Mouse (Mus musculus) kidney, adult 2 months (tissue): ENCODE measurements around the gene Rcc1. TPM values are rescaled to one million over a fixed set of nuclear protein-coding genes. Genes with fewer than 3 reads are reported as not detected.

Experiments used
- DNase-seq: peaks from one replicate; pipeline ENCODE4 v3.0.0; 2021
- H3K27ac ChIP-seq: fragments of 200-500 bp; 2 replicates; pipeline ENCODE4 v1.5.1; 2012; ENCODE audit warnings: low read depth, low read length, control low read depth, inconsistent platforms; ENCODE audit not compliant: insufficient read depth
- H3K27me3 ChIP-seq: fragments of 200-500 bp; replicated peaks from 2 replicates; pipeline ENCODE4 v1.6.1; 2012; ENCODE audit warnings: mild to moderate bottlenecking, moderate library complexity, low read length, inconsistent platforms; ENCODE audit not compliant: control insufficient read depth, insufficient read depth
- H3K36me3 ChIP-seq: fragments of 200-500 bp; 2 replicates; pipeline ENCODE4 v1.6.1; 2012; ENCODE audit warnings: mild to moderate bottlenecking, moderate library complexity, low read length, inconsistent platforms; ENCODE audit not compliant: control insufficient read depth, insufficient read depth
- H3K4me1 ChIP-seq: fragments of 200-500 bp; 2 replicates; pipeline ENCODE4 v1.6.1; 2011; ENCODE audit warnings: low read length; ENCODE audit not compliant: control insufficient read depth, insufficient read depth
- H3K4me3 ChIP-seq: fragments of 200-500 bp; 2 replicates; pipeline ENCODE4 v1.5.1; 2011; ENCODE audit warnings: mild to moderate bottlenecking, low read depth, low read length, control low read depth; ENCODE audit not compliant: insufficient read depth
- CTCF ChIP-seq: fragments of 200-500 bp; conservative IDR thresholded peaks from 2 replicates; pipeline ENCODE4 v1.5.1; 2011; ENCODE audit warnings: low read depth, mild to moderate bottlenecking, control low read depth, low read length, moderate library complexity, mixed read lengths; ENCODE audit not compliant: insufficient read depth, insufficient read length
- POLR2A ChIP-seq: fragments of 200-500 bp; IDR thresholded peaks from one replicate; pipeline ENCODE4 v1.6.1; 2011; ENCODE audit warnings: low read depth, low read length, control low read depth
- WGBS: fragments of 180-500 bp; shearing (Covaris S2); methylation state at CpG from one replicate; pipeline ENCODE4 v1.1.7; 2018; 5-methylcytosine and 5-hydroxymethylcytosine counted together
- polyA plus RNA-seq: library from polyadenylated mRNA; depleted of rRNA; stranded (reverse); fragments of >200 nt; gene quantifications from 2 replicates; pipeline ENCODE4 v1.2.3, GENCODE M21; 2012

Rcc1 gene
- polyA plus RNA-seq, 1 experiment, result 10.1 TPM

DNA sequence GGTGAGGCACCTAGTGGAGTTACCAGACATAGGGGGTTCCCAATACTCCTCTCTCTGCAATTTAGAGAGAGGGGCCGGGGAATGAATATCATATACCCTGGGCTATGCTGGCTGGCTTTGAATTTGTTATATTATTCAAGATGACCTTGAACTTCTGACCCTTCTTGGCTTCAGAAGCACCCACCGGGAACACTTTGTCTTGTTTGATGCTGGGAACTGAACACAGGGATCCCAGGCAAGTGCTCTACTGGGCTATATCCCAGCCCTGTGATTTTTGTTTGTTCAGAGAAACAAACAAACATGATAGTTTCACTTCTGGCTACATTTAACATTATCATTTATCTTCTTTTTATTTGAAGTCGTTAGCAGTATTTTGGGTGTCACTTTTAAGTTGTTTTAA, 2.0 kb upstream of the Rcc1 start:
- TF ChIP-seq CTCF (no peak), POLR2A (no peak)
- WGBS, result 74% methylated on average over 3 of the region's 3 CpGs
- H3K4me3 ChIP-seq, result no peak overlapping the region
- H3K4me1 ChIP-seq, result peaks cover 2% of the 10 kb centered on the region; the same call in 1 of the 2 replicates
- no peak overlapping the region for H3K27ac ChIP-seq
- H3K36me3 ChIP-seq, result peaks cover 6% of the 10 kb centered on the region
- DNase-seq, result no peak
- H3K27me3 ChIP-seq, result no peaks in the 10 kb centered on the region

DNA sequence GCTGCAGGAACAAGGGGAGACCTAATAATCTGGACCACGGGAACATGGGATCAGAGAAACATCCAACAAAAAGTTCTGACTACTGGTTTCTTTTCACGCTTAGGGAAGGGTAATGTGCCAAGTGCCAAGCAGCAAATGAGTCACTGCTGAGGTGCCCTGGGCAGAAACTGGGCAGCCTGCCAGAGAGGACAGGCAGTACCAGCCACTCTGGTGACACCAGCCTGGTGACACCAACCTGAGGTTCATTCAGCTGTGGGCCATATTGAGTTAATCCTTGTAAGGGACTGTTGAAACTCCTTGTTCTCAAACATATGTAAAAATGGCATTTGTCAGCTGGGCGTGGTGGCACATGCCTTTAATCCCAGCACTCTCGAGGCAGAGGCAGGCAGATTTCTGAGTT, 1.2 kb upstream of the Rcc1 start:
- Histone ChIP-seq H3K27me3 (no peaks in the 10 kb centered on the region), H3K4me1 (peaks cover 2% of the 10 kb centered on the region; the same call in 1 of the 2 replicates), H3K4me3 (no peak overlapping the region), H3K27ac (0 out of 2 replicates have a peak overlapping the region, but pooled peaks have one; percentile 9), H3K36me3 (peaks cover 3% of the 10 kb centered on the region)
- peak; percentile 76 for DNase-seq
- TF ChIP-seq POLR2A (no peak), CTCF (no peak)
- 69% methylated on average over 4 of the region's 4 CpGs for WGBS

DNA sequence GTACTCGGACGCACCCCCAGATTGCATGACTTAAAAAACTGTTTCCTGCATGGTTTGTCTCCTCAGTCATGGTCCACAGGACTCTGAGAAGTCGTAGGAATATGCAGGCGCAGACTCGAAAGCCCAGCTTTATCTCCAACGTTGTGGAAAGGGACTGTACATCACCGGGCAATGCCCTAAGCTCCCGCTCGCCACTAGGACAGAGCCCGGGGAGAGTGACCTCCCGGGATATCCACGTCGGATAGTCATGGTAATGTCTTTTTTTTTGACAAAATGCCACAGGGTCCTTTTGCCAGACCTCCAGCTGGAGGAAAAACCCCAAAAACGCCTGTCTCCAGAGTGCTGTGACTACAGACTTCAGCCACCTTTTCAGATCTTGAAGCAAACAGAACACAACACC, 666 bp downstream of the Rcc1 start:
- H3K36me3 ChIP-seq, result peaks cover 3% of the 10 kb centered on the region; the same call in 1 of the 2 replicates
- H3K4me1 ChIP-seq, result peaks cover 2% of the 10 kb centered on the region; the same call in 1 of the 2 replicates
- H3K27ac ChIP-seq, result peak overlapping the region; percentile 81
- TF ChIP-seq POLR2A (no peak), CTCF (no peak)
- under 1% methylated on average over 14 of the region's 14 CpGs for WGBS
- peak; percentile 34 for DNase-seq
- peak overlapping the region; percentile 73 for H3K4me3 ChIP-seq
- H3K27me3 ChIP-seq, result no peaks in the 10 kb centered on the region

DNA sequence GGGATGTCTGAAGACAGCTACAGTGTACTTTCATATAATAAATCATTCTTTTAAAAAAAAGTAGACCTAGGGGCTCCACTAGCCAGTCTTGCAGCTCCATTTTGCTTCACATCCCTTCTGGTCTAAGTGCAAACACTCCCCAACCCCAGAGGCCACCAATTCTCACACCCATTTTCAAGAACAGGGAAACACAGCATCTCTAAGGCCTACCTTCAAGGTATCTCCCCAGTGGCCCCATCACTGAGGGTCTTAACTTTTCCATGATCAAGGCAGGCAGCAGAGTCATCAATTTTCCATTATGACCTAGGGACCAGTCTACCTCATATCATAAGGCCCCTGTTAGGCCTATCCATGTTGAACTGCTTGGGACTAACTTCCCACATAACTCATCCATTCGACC, 2.0 kb downstream of the Rcc1 start:
- TF ChIP-seq POLR2A (no peak), CTCF (no peak)
- H3K4me3 ChIP-seq, result no peak overlapping the region
- WGBS, result 37% methylated on average over 1 of the region's 1 CpGs
- peaks cover 2% of the 10 kb centered on the region; the same call in 1 of the 2 replicates for H3K4me1 ChIP-seq
- H3K27me3 ChIP-seq, result no peaks in the 10 kb centered on the region
- H3K36me3 ChIP-seq, result no peaks in the 10 kb centered on the region
- no peak overlapping the region for H3K27ac ChIP-seq
- DNase-seq, result no peak

DNA sequence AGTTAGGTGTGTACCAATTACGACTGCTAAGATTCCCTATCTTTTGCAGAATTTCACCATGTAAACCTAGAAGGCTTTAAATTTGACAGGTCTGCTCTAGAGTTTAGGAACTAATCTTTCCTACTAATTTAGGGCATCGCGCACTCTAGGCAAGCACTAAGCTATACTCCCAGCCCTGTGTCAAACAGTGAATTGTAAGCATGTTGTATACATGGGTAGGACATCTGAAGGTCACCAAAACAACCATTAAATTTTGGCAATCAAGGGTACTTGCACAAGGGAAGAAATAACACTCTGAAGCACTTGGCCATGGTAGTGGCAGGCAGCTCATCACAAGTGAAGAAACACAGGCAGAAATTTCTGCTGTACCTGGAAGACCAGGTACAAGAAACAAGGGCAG, 2.6 kb downstream of the Rcc1 start:
- Histone ChIP-seq H3K36me3 (no peaks in the 10 kb centered on the region), H3K4me3 (no peak overlapping the region), H3K4me1 (peaks cover 5% of the 10 kb centered on the region; the same call in 1 of the 2 replicates), H3K27ac (no peak overlapping the region), H3K27me3 (no peaks in the 10 kb centered on the region)
- TF ChIP-seq CTCF, result no peak
- no peak for TF ChIP-seq POLR2A
- WGBS, result 91% methylated on average over 3 of the region's 3 CpGs
- no peak for DNase-seq

DNA sequence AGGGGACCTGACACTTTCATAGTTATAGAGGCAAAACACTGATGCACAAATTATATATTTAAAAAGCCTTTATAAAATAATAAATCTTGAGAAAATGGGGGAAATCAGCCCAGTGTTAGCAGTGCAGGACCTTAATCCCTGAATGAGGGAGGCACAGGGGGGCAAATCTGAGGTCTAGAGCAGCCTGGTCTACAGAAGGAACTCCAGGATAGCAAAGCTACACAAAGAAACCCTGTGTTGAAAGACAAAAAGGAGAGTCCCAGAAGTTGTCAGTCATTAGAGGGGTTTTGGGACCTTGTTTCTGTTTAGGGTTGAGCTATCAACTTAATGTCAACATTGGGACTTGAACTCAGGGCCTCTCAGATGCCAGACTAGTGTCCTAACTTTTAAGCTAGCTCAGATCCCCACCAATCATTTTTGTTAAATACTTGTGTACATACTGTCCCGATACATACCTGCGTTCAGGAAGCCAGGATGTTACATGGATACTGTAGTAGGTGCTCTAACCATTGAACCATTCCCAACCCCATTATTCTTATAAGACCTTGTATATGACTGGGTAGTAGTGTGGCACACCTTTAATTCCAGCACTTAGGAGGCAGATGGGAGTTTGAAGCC, 3.2 kb downstream of the Rcc1 start:
- H3K27me3 ChIP-seq, result no peaks in the 10 kb centered on the region
- H3K27ac ChIP-seq, result no peak overlapping the region
- no peaks in the 10 kb centered on the region for H3K36me3 ChIP-seq
- TF ChIP-seq CTCF (no peak), POLR2A (no peak)
- DNase-seq, result no peak
- 89% methylated on average over 2 of the region's 2 CpGs for WGBS
- H3K4me3 ChIP-seq, result no peak overlapping the region
- peaks cover 5% of the 10 kb centered on the region; the same call in 1 of the 2 replicates for H3K4me1 ChIP-seq

DNA sequence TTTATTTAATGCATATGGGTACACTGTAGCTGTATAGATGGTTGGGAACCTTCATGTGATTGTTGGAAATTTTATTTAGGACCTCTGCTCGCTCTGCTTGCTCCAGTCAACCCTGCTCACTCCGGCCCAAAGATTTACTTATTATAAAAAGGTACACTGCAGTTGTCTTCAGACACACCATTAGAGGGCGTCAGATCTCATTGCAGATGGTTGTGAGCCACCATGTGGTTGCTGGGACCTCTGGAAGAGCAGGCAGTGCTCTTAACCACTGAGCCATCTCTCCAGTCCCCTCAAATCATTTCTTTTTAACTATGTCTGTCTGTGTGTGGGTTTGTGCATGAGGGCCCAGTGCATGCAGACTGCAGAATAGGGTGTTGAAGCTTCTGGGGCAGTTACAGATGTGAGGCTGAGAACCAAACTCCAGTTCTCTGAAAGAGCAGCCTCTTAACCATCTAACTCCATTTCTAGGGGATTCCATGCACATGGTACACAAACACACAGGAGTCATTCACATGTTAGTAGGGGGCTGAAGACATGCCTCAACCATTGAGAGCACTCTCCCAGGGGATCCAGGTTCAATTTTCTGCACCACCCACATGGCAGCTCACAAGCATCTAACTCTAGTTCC, 3.8 kb downstream of the Rcc1 start:
- no peak for DNase-seq
- TF ChIP-seq CTCF (no peak), POLR2A (no peak)
- Histone ChIP-seq H3K27ac (no peak overlapping the region), H3K4me1 (peaks cover 9% of the 10 kb centered on the region; the same call in 1 of the 2 replicates), H3K36me3 (no peaks in the 10 kb centered on the region), H3K4me3 (no peak overlapping the region), H3K27me3 (no peaks in the 10 kb centered on the region)
- WGBS, result 70% methylated on average over 3 of the region's 3 CpGs
